Mouse (Mus musculus): ENCODE measurements at regions not wholly inside any gene's neighbourhood (a gene's known extent, or its start where the extent isn't known, plus 50 kb on each side); places are given as distances from the start of the nearest gene placed in this dataset.

DNA sequence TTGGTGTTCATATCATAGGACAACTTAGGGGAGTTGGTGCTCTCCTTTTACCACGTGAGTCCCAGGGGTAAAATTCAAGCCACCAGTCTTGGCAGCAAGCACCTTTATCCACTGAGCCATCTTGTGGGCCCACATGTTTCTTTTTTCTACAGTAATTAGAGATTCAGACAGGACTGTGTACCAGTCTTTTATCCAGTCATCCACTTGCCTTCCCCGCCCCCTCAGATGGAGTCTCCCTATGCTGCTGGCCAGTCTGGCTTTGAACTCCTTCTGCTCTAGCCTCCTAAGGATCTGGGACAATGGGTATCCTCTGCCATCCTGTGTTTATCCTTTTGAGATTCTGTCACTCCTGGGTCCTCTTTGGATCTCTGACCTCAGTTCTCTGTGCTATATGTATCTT lies 51.1 kb upstream of the Nek6 start:
- TF ChIP-seq CTCF (IDR thresholded peaks at IDR 0.05; ENCODE audit: borderline replicate concordance, insufficient read depth, low read length) = no peak
- no peak for TF ChIP-seq POLR2A (IDR thresholded peaks at IDR 0.05; ENCODE audit: low read depth, low read length)
